Mouse (Mus musculus): Measurements from ENCODE around the gene Rsph4a.
A peak's percentile ranks its signal among the peaks of the same experiment; 100 is the strongest.
"Not testable (repeated sequence)": the region's sequence is repeated elsewhere in the genome, so short reads cannot be mapped to it uniquely, and the experiment has no call there.

Gene Rsph4a

GRCm38 (mm10) chr10:33904530-33905481, at the start of gene Rsph4a:
Gene Rsph4a, plus strand, starts transcription at chr10:33905111.
- DNase-seq, result peak; percentile 20

DNA sequence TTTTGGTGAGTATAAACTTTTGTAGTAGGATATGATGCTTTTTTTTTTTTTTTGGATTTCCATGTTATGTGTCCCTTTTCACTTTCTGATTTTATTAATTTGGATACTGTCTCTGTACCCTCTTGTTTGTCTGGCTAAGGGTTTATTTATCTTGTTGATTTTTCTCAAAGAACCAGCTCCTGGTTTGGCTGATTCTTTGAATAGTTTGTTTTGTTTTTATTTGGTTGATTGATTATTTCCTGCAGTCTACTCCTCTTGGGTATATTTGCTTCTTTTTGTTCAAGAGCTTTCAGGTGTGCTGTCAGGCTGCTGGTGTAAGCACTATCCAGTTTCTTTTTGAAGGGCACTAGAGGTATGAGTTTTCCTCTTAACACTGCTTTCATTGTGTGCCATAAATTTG, 47.5 kb upstream of the Rsph4a start, which contains the start of gene Sult3a1:
TSS of gene Sult3a1 (plus strand) at position 301 of the 400 bp plus-strand sequence.
- DNase-seq, result no peak

DNA sequence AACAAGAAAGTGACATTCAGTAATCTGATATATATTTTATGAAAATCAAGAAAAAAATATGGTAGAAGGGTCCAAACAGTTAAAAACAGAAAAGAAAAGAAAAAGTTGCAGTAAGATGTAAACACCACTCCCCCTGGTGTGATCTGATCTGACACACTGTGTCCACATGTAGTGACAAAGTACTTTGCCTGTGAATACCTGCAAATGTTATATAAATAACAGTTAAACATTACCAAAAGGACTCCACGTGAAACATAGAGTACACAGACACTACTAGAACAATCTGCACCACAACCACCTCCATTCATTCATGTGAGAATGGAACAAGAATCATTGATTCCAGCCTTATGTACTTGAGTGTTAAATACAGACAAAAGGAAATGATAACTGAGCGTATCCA, 38.9 kb upstream of the Rsph4a start:
- DNase-seq, result no peak

GRCm38 (mm10) chr10:33870441-33870840, 34.5 kb upstream of the Rsph4a start:
- no peak for DNase-seq

- no peak for DNase-seq
Observed at GRCm38 (mm10) chr10:33872672-33873398, 32.1 kb upstream of the Rsph4a start.

DNA sequence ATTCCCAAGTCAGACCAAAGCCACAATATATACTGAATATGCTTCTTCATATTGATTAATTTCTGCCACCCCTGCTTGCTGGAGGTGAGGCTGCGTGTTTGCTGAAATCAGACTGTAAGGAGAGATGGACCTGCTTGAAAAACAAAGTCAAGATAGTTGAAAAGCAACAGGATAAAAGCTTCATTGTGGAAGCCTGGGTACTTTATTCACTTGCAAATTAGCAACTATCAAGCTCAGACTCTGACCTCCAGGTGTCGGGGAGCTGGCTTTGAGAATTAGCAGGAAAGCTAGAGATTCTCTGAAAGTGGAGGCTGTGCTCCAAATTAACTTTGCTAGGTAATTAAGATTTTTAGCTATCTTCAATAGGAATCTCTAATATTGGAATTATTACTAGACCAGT, 22.5 kb upstream of the Rsph4a start:
- DNase-seq, result not testable (repeated sequence)

DNA sequence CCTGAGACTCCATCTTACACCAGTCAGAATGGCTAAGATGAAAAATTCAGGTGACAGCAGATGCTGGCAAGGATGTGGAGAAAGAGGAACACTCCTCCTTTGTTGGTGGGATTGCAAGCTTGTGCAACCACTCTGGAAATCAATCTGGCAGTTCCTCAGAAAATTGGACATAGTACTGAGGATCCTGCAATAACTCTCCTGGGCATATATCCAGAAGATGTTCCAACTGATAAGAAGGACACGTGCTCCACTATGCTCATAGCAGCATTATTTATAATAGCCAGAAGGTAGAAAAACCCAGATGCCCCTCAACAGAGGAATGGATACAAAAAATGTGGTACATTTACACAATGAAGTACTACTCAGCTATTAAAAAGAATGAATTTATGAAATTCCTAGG, 3.4 kb upstream of the Rsph4a start:
- not testable (repeated sequence) for DNase-seq

DNA sequence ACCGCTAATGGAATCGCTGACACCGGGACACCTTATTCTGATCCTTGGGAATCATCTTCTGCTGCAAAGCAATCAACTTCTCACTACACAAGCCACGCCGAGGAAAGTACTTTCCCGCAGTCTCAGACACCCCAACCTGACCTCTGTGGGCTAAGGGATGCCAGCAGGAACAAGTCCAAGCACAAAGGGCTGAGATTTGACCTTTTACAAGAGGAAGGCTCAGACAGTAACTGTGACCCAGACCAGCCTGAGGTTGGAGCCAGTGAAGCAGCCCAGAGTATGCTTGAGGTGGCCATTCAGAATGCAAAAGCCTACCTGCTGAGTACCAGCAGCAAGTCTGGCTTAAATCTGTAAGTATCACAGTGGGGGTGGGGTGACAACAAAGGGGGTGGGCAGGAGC, 578 bp downstream of the Rsph4a start:
- DNase-seq, result peak; percentile 2

- DNase-seq, result no peak
Observed at GRCm38 (mm10) chr10:33940702-33941101, 35.8 kb downstream of the Rsph4a start.

DNA sequence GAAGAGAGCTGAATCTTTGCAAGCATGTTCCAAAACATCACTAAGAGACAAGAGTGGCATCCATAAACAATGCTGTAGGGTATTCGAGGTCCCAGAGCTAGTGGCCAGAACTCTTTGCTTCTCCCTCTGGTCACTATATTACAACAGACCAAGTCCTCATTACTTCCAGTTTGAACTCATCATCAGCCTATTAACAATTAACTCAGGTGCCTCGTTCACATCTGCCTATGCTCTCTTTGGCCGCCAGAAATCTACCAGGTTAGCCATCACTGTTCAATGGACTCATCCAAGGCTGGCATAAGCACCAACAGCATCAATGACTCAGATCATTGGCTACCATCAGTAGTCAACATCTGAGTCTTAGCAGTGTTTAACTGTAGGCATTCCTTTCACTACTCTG, 40.5 kb downstream of the Rsph4a start:
- no peak for DNase-seq

DNA sequence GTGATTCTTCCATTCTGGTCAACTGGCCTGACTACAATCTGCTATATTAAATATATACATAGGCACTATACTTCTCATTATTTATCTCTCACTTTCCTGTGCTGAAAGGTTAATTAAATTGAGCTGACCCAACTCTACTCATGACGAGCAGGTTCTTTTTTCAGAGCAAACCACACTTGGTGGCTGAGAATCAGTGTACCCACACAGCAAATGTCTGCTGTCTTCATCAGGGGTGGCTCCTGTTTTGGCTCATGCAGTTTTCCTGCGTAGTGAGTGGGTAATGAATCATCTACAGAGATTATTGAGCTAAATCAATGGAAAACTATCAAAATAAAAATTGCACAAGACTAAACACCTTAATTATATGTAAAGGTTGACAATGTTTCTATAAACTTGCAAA, 41.4 kb downstream of the Rsph4a start:
- no peak for DNase-seq

GRCm38 (mm10) chr10:33950803-33951583, 46.1 kb downstream of the Rsph4a start, which contains the start of gene Zup1:
Gene Zup1, minus strand, starts transcription at chr10:33951269.
- peak; percentile 94 for DNase-seq

DNA sequence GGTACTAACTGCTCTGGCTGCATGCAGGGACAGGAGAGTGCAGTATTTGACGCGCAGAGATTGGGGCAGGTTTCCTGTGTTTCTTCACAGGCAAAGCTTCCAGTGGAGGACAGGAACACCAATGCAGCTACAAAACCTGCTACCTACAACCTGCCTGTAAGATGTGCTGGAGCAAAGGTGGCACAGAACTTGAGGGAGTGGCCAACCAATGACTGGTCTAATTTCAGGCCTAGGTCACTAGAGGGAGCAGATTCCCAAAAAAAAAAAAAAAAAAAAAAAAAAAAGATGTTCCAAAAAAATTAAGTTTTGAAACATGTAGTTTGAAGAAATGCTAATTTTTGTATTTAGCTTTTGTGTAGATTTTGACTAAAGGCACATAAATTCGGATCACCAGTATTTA, 47.6 kb downstream of the Rsph4a start:
- DNase-seq, result no peak

Measured in lung, postnatal 10 days (tissue).